Mouse (Mus musculus) megakaryocyte, embryonic 14.5 days (primary cell): ENCODE measurements around the gene Ring1.

Experiments
- FLI1 ChIP-seq: IDR thresholded peaks from 2 replicates; pipeline ENCODE4 v1.6.1; 2012; ENCODE audit warnings: low read length, inconsistent platforms, mixed read lengths
- GATA1 ChIP-seq: IDR thresholded peaks from 3 replicates; pipeline ENCODE4 v1.6.1; 2012; ENCODE audit warnings: mixed read lengths, low read length, inconsistent platforms, borderline replicate concordance

- TF ChIP-seq GATA1: no peak
- no peak for TF ChIP-seq FLI1
These were observed 2.7 kb downstream of the Ring1 start for GRCm38 (mm10) chr17:34021539-34022413.
